ENCODE assay signal across 11 mouse cellular contexts in the genomic region with DNA sequence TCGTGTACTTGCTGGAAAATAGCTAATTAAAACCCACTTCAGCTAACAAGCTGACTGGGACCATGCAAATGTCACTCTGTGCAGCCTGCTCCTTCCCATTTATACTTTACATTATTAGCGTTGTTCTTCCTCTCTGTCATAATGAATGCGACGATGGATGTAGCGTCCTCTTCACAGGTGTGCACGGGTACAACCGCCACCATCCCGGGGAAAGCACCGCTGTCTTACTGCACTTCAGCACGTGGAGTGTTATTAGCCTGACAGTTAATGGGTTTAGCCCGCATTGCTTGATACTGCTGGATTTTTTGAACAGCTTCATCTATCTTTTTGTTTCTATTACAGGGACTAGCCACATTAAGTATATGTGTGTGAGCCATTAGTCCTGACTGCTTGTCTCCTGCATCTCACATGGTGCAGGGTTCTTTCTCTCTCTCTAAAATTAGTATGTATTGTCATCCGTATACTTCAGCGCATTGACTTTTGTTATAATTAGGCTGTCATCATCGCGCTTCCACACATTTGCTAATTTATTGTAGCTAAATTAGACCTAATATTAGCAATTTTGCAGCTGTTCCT.
"Had no signal": no experiment of that assay in that cellular context is flagged by ENCODE, and none has a peak within 500 bp of the region (broad histone marks: within the 10 kb centered on the region; RNA-seq: fewer than 3 reads in every experiment).

No protein-coding gene starts in this region.

- H3K4me2 ChIP-seq: liver, embryonic 13.5 days; lung, embryonic 14.5 days; midbrain, embryonic 12.5 days had no signal

- H3K9ac ChIP-seq: liver, embryonic 13.5 days; lung, embryonic 14.5 days; midbrain, embryonic 12.5 days had no signal

- ATAC-seq: lung, postnatal 0 days had no signal

- H3K27ac ChIP-seq: liver, embryonic 13.5 days; macrophage; midbrain, embryonic 12.5 days had no signal

- DNase-seq: kidney, adult 9 months; kidney, postnatal 14 days; kidney, postnatal 4 days; liver, embryonic 13.5 days; lung, embryonic 14.5 days; thymus, adult 2 months; thymus, postnatal 14 days; thymus, postnatal 4 days had no signal

- H3K4me3 ChIP-seq: liver, embryonic 13.5 days; midbrain, embryonic 12.5 days had no signal

- H3K27me3 ChIP-seq: liver, embryonic 13.5 days; midbrain, embryonic 12.5 days had no signal

- H3K9me3 ChIP-seq: midbrain, embryonic 12.5 days had no signal

- H3K4me1 ChIP-seq: liver, embryonic 13.5 days; midbrain, embryonic 12.5 days had no signal

- H3K36me3 ChIP-seq: liver, embryonic 13.5 days; midbrain, embryonic 12.5 days had no signal
